ENCODE assay signal across 12 mouse cellular contexts in the genomic region with DNA sequence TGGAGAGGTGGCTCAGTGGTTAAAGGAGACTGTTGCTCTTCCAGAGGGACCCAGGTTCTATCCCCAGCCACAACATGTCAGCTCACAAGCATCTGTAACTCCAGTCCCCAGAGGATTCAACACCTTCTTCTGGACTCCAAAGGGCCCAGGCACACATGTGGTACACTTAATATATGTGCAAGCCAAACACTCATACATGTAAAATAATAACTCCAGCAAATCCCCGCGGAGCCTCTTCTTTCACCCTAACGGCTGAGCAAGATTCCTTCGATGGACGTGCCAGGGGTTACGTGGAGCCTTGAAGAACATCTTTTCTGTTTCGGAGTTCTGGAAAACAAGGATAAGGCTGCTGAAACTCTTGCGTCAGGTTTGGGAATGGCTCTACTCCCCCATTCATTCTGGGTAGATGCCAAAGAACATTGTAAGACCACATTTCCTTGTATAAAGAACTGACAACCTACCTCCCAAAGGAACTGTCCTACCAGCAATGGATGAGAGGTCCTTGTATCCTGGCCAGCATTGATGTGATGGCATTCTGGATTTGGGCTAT. TPM values are rescaled to one million over a fixed set of nuclear protein-coding genes. Genes with fewer than 3 reads are reported as not detected.
DNase-seq lines count a peak whose midpoint lies in the region; ATAC-seq and TF ChIP-seq lines count a peak whose summit lies in the region.
"Had no signal": no experiment of that assay in that cellular context is flagged by ENCODE, and none has a peak within 500 bp of the region (broad histone marks: within the 10 kb centered on the region; RNA-seq: fewer than 3 reads in every experiment).

No protein-coding gene starts in this region.

- ATAC-seq in heart, embryonic 11.5 days (replicated peaks; ENCODE audit: insufficient number of reproducible peaks, low FRiP score, low TSS enrichment) = no peak
- no peak for ATAC-seq in lung, embryonic 16.5 days (ENCODE audit: low read depth)
- ATAC-seq in liver, embryonic 11.5 days (replicated peaks; ENCODE audit: low FRiP score) = no peak
- no peak for ATAC-seq in CD4-positive, CD25-positive, alpha-beta regulatory T cell, adult 4 months
- no peak for ATAC-seq in megakaryocyte-erythroid progenitor cell, adult 5-6 weeks (replicated peaks; ENCODE audit: low FRiP score, low TSS enrichment, poor library complexity, severe bottlenecking)

- peaks cover 4% of the 10 kb centered on the region; the same call in 1 of the 2 replicates for H3K27me3 ChIP-seq in heart, embryonic 10.5 days (ENCODE audit: insufficient read depth, poor library complexity, severe bottlenecking)
- H3K27me3 ChIP-seq in heart, embryonic 11.5 days (ENCODE audit: control insufficient read depth, insufficient read depth, low read length) = no peaks in the 10 kb centered on the region
- H3K27me3 ChIP-seq in lung, embryonic 16.5 days (ENCODE audit: control insufficient read depth, insufficient read depth, low read depth, low read length) = no peaks in the 10 kb centered on the region
- no peaks in the 10 kb centered on the region for H3K27me3 ChIP-seq in liver, embryonic 11.5 days (replicated peaks; ENCODE audit: control insufficient read depth, insufficient read depth, low read length)

- no peak for TF ChIP-seq POLR2A in bone marrow, adult 2 months (IDR thresholded peaks at IDR 0.05; ENCODE audit: borderline replicate concordance, control insufficient read depth, low read depth, low read length)

- H3K4me1 ChIP-seq in heart, embryonic 10.5 days = peaks cover 41% of the 10 kb centered on the region
- peaks cover 22% of the 10 kb centered on the region for H3K4me1 ChIP-seq in heart, embryonic 11.5 days (ENCODE audit: control insufficient read depth, insufficient read depth, low read length)
- peaks cover 31% of the 10 kb centered on the region for H3K4me1 ChIP-seq in lung, embryonic 16.5 days (replicated peaks; ENCODE audit: control insufficient read depth, insufficient read depth, low read length)
- H3K4me1 ChIP-seq in bone marrow, adult 2 months (ENCODE audit: control insufficient read depth, insufficient read depth, low read length) = peaks cover 12% of the 10 kb centered on the region
- H3K4me1 ChIP-seq in liver, embryonic 11.5 days (replicated peaks; ENCODE audit: control insufficient read depth, insufficient read depth, low read length) = peaks cover 33% of the 10 kb centered on the region

- H3K4me2 ChIP-seq in heart, embryonic 11.5 days = no peak overlapping the region
- H3K4me2 ChIP-seq in lung, embryonic 16.5 days (ENCODE audit: low read depth, low read length) = no peak overlapping the region
- H3K4me2 ChIP-seq in liver, embryonic 11.5 days = no peak overlapping the region
- H3K4me2 ChIP-seq: midbrain, embryonic 13.5 days had no signal

- H3K9me3 ChIP-seq in heart, embryonic 10.5 days = no peaks in the 10 kb centered on the region
- H3K9me3 ChIP-seq in heart, embryonic 11.5 days (replicated peaks; ENCODE audit: control insufficient read depth, low read length) = no peaks in the 10 kb centered on the region
- no peaks in the 10 kb centered on the region for H3K9me3 ChIP-seq in lung, embryonic 16.5 days (ENCODE audit: control insufficient read depth, low read length)
- H3K9me3 ChIP-seq in liver, embryonic 11.5 days (ENCODE audit: control insufficient read depth, low read length) = no peaks in the 10 kb centered on the region
- H3K9me3 ChIP-seq: midbrain, embryonic 13.5 days had no signal

- H3K27ac ChIP-seq in heart, embryonic 10.5 days = peak overlapping the region; percentile 77; the same call in 1 of the 2 replicates
- H3K27ac ChIP-seq in heart, embryonic 11.5 days (ENCODE audit: low read depth, low read length) = no peak overlapping the region
- peak overlapping the region; percentile 43 for H3K27ac ChIP-seq in lung, embryonic 16.5 days (ENCODE audit: low read length)
- peak overlapping the region; percentile 60 for H3K27ac ChIP-seq in bone marrow, adult 2 months (ENCODE audit: control insufficient read depth, insufficient read depth, low read depth, low read length, poor library complexity)
- peak overlapping the region; percentile 60 for H3K27ac ChIP-seq in liver, embryonic 11.5 days (ENCODE audit: low read depth, low read length)
- H3K27ac ChIP-seq: layer of hippocampus, adult 2 months; midbrain, embryonic 13.5 days had no signal

- no peaks in the 10 kb centered on the region for H3K36me3 ChIP-seq in heart, embryonic 10.5 days
- H3K36me3 ChIP-seq in heart, embryonic 11.5 days (ENCODE audit: control insufficient read depth, insufficient read depth, low read length) = no peaks in the 10 kb centered on the region
- H3K36me3 ChIP-seq in lung, embryonic 16.5 days (ENCODE audit: control insufficient read depth, insufficient read depth, low read length) = no peaks in the 10 kb centered on the region
- no peaks in the 10 kb centered on the region for H3K36me3 ChIP-seq in liver, embryonic 11.5 days (ENCODE audit: control insufficient read depth, insufficient read depth, low read length)
- H3K36me3 ChIP-seq: midbrain, embryonic 13.5 days had no signal

- DNase-seq in heart, embryonic 10.5 days (ENCODE audit: low spot score) = no peak
- DNase-seq in lung, postnatal 36 days = no peak
- DNase-seq in liver, embryonic 11.5 days (ENCODE audit: low spot score) = peak; percentile 31
- DNase-seq: embryo, embryonic 11 days had no signal

- H3K4me3 ChIP-seq in heart, embryonic 10.5 days = no peak overlapping the region
- no peak overlapping the region for H3K4me3 ChIP-seq in heart, embryonic 11.5 days (ENCODE audit: low read depth, low read length)
- H3K4me3 ChIP-seq in lung, embryonic 16.5 days (ENCODE audit: low read length) = no peak overlapping the region
- H3K4me3 ChIP-seq in bone marrow, adult 2 months (replicated peaks; ENCODE audit: control insufficient read depth, low read depth, low read length) = no peak overlapping the region
- no peak overlapping the region for H3K4me3 ChIP-seq in liver, embryonic 11.5 days (ENCODE audit: low read depth, low read length)
- H3K4me3 ChIP-seq: layer of hippocampus, adult 2 months; midbrain, embryonic 13.5 days had no signal

- no peak for TF ChIP-seq CTCF in bone marrow, adult 2 months (IDR thresholded peaks at IDR 0.05; ENCODE audit: control insufficient read depth, insufficient read depth, low read length)

- H3K9ac ChIP-seq in heart, embryonic 11.5 days (ENCODE audit: low read depth, low read length) = no peak overlapping the region
- no peak overlapping the region for H3K9ac ChIP-seq in lung, embryonic 16.5 days (ENCODE audit: low read length)
- H3K9ac ChIP-seq in liver, embryonic 11.5 days (ENCODE audit: low read depth, low read length) = no peak overlapping the region
- H3K9ac ChIP-seq: forebrain, postnatal 0 days; midbrain, embryonic 13.5 days had no signal

- 88% methylated on average over 8 of the region's 8 CpGs for WGBS in heart, embryonic 10.5 days
- 87% methylated on average over 8 of the region's 8 CpGs for WGBS in heart, embryonic 11.5 days (ENCODE audit: insufficient replicate concordance)
- WGBS in lung, embryonic 16.5 days = 57% methylated on average over 8 of the region's 8 CpGs
- 85% methylated on average over 8 of the region's 8 CpGs for WGBS in bone marrow, adult 2 months
- WGBS in liver, embryonic 11.5 days = 85% methylated on average over 8 of the region's 8 CpGs

RNA-seq across cellular contexts. Expression of a gene that starts 25.5 kb away (rescaled TPM):
- polyA plus RNA-seq in heart, embryonic 10.5 days (2016; fragmentation: Nextera tagmentation; extraction: Ambion mirVana) = 5.2 and 10.4 TPM in 2 replicates
- polyA plus RNA-seq in heart, embryonic 11.5 days (2014; fragmentation: Nextera tagmentation; extraction: Ambion mirVana) = 8.0 and 9.6 TPM in 2 replicates
- polyA plus RNA-seq in lung, embryonic 16.5 days (2015; fragmentation: Nextera tagmentation; extraction: Ambion mirVana) = 10.1 and 11.2 TPM in 2 replicates
- polyA plus RNA-seq in bone marrow, adult 2 months (2011; ENCODE audit: insufficient read depth, insufficient read length, low replicate concordance, missing spikeins) = 45.8 and 74.0 TPM in 2 replicates
- 24.7 and 26.7 TPM in 2 replicates for polyA plus RNA-seq in liver, embryonic 11.5 days (2014; fragmentation: Nextera tagmentation; extraction: Ambion mirVana)
- polyA plus RNA-seq in CD4-positive, CD25-positive, alpha-beta regulatory T cell, adult 4 months (2017; shearing (Covaris generic)) = 10 to 100 TPM; 26.9 to 79.1 TPM
- 136 and 142 TPM in 2 replicates for total RNA-seq in megakaryocyte-erythroid progenitor cell, adult 5-6 weeks (2014; fragmentation: Nextera tagmentation)
- total RNA-seq in megakaryocyte-erythroid progenitor cell, adult 5-6 weeks (2017) = 97.7 and 143 TPM in 2 replicates
